Mouse (Mus musculus): Measurements from ENCODE around the gene Ceacam15. TPM values are rescaled to one million over a fixed set of nuclear protein-coding genes. Genes with fewer than 3 reads are reported as not detected.

Gene Ceacam15
- total RNA-seq, 2 experiments from 2014 or later, result not detected

DNA sequence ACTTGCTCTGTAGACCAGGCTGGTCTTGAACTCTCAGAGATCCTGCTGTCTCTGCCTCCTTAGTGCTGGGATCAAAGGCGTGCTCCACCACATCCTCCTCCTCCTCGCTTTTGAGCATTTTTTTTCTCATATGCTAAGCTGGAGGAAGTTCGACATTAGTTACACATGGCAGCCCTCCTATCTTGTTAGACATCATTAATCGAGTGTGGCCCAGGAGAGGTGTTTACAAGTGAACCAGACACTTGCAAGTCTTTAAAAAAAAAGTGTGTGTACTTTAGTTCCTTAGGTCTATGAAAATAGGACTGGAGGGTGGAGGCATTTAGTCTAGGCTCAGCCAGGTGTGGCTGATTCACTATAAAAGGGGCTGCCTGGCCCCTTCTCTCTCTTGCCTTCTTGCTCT lies 44.5 kb downstream of the Ceacam15 start:
- DNase-seq (ENCODE audit: low spot score in 2 of 2), result no peak

DNA sequence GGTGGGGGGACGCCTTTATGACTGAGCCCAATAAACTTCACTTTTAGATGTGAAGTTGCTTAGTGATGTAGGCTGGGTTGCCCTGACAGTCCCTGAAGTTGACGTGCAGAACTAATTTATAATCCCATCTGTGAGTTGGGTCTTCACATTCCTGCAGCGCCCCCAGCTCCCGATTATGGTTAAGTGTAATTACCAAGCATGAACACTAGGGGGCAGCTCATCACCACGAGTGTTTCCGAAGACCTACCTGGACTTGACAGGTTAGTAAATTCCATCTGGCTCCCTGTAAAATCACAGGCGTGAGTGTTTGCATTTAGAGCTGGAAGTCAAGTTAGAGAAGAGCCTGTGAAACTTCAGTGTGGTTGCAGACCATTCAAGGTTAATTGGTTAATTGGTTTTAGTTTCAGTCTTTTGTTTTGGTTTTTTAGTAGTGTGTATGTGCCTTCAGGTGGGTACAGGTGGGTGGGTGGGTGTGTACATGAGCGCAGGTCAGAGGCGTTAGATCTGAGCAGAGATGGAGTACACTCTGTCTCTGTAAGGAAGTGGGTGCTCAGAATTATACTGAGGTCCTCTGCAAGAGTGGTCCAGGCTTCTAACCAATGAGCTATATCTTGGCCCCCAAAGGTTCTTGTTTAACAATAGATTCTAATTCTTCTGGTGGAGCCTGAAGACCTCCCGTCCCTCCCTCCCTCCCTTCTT lies 45.8 kb downstream of the Ceacam15 start:
- peak; percentile 32 to 44 for DNase-seq (ENCODE audit: low spot score in 2 of 2)

GRCm38 (mm10) chr7:16628096-16628771 lies 47.3 kb downstream of the Ceacam15 start:
- DNase-seq (ENCODE audit: low spot score in 2 of 2), result peak; percentile 45 to 58

DNA sequence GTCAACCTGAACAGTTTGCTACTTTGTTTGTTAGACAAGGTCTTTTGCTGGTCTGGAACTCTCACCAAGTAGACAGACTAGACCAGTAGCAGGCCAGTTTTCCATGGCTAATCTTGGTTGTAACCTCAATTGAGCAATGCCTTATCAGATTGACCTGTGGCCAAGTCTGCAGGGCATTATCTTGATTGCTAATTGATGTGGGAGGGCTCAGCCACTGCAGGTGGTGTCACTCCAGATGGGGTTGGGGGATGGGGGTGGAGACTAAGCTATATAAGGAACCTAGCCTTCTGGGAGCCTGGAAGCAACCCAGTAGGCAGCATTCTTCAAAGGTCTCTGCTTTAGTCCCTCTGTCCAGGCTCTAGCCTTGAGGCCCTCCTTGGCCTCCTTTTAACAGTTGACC lies 51.8 kb downstream of the Ceacam15 start:
- no peak for DNase-seq (ENCODE audit: low spot score in 2 of 2)

- no peak for DNase-seq (ENCODE audit: low spot score in 2 of 2)
Measured at GRCm38 (mm10) chr7:16623131-16623530, 52.4 kb downstream of the Ceacam15 start.

Other genes starting within 250 kb of the Ceacam15 start
- 10 to 100 TPM; 60.1 to 61.7 TPM for gene Tmem160, start 222.9 kb downstream of the Ceacam15 start, total RNA-seq (2021)
- not detected for gene Npas1, start 198.0 kb downstream of the Ceacam15 start, total RNA-seq (2021)
- gene Arhgap35, start 60.7 kb downstream of the Ceacam15 start, total RNA-seq (2021), result 10 to 100 TPM; 54.3 to 63.1 TPM
- not detected for gene Ceacam9, start 46.2 kb upstream of the Ceacam15 start, total RNA-seq (2021)
- gene Ap2s1, start 62.7 kb upstream of the Ceacam15 start, total RNA-seq (2021), result 100 to 1,000 TPM; 120 to 146 TPM
- gene Slc1a5, start 105.6 kb upstream of the Ceacam15 start, total RNA-seq (2021), result 100 to 1,000 TPM in 1 of 2 experiments, 10 to 100 TPM in 1; 89.3 to 253 TPM
- gene Strn4, start 140.2 kb upstream of the Ceacam15 start, total RNA-seq (2021), result 10 to 100 TPM; 67.7 to 69.3 TPM
- 10 to 100 TPM; 23.7 to 25.2 TPM for gene Fkrp, start 141.0 kb upstream of the Ceacam15 start, total RNA-seq (2021)
- gene Prkd2, start 167.2 kb upstream of the Ceacam15 start, total RNA-seq (2021), result 10 to 100 TPM; 13.9 to 23.3 TPM
- 1 to 10 TPM; 3.1 to 3.8 TPM for gene Dact3, start 199.6 kb upstream of the Ceacam15 start, total RNA-seq (2021)
- gene Gng8, start 216.1 kb upstream of the Ceacam15 start, total RNA-seq (2021), result under 1 TPM in 1 of 2 experiments, not detected in 1; 0.35 TPM
- 1 to 10 TPM in 1 of 2 experiments, under 1 TPM in 1; 0.96 to 1.1 TPM for gene Ptgir, start 230.8 kb upstream of the Ceacam15 start, total RNA-seq (2021)
- 100 to 1,000 TPM; 227 to 234 TPM for gene Calm3, start 248.4 kb upstream of the Ceacam15 start, total RNA-seq (2021)